Mouse (Mus musculus): ENCODE data around the gene Emb. TPM values are rescaled to one million over a fixed set of nuclear protein-coding genes. Genes with fewer than 3 reads are reported as not detected.

Emb gene
- polyA plus RNA-seq, 1 experiment from 2014 or later, result 22.0 TPM

DNA sequence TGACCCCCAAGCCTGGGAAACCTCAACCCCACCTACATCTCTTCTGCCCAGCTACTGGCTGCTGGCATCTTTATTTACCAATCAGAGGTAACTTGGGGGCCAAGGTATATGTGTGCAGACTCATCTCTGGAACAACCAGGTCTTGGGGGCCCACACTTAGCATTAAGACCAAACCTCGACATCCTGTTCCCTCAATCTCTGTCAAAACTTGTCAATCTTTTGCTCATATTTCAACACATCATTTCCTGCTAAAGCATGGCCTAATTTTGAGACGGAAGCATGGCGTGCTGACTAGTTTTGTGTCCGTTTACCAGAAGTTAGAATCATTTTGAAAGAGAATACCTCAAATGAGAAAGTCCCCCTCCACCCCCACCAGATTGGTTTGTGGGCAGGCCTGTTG lies 52.4 kb downstream of the Emb start:
- Histone ChIP-seq H3K4me1 (ENCODE audit: control insufficient read depth, insufficient read depth, low read length) (no peaks in the 10 kb centered on the region), H3K4me3 (ENCODE audit: low read depth, low read length) (no peak overlapping the region), H3K27ac (ENCODE audit: low read depth, low read length) (no peak overlapping the region), H3K4me2 (no peak overlapping the region), H3K9ac (ENCODE audit: low read depth, low read length) (no peak overlapping the region), H3K9me3 (replicated peaks; ENCODE audit: control insufficient read depth, low read length) (no peaks in the 10 kb centered on the region), H3K36me3 (ENCODE audit: control insufficient read depth, insufficient read depth, low read length) (no peaks in the 10 kb centered on the region), H3K27me3 (ENCODE audit: control insufficient read depth, insufficient read depth, low read length) (no peaks in the 10 kb centered on the region)
- ATAC-seq (replicated peaks; ENCODE audit: insufficient number of reproducible peaks, low FRiP score, low TSS enrichment), result no peak
- WGBS (ENCODE audit: insufficient replicate concordance), result 88% methylated on average over 4 of the region's 4 CpGs

- H3K9ac ChIP-seq (ENCODE audit: low read depth, low read length), result no peak overlapping the region
- no peaks in the 10 kb centered on the region for H3K4me1 ChIP-seq (ENCODE audit: control insufficient read depth, insufficient read depth, low read length)
- H3K27me3 ChIP-seq (ENCODE audit: control insufficient read depth, insufficient read depth, low read length), result no peaks in the 10 kb centered on the region
- no peaks in the 10 kb centered on the region for H3K36me3 ChIP-seq (ENCODE audit: control insufficient read depth, insufficient read depth, low read length)
- WGBS (ENCODE audit: insufficient replicate concordance), result 72% methylated on average over 2 of the region's 2 CpGs
- H3K4me3 ChIP-seq (ENCODE audit: low read depth, low read length), result no peak overlapping the region
- H3K9me3 ChIP-seq (replicated peaks; ENCODE audit: control insufficient read depth, low read length), result no peaks in the 10 kb centered on the region
- no peak overlapping the region for H3K4me2 ChIP-seq
- no peak overlapping the region for H3K27ac ChIP-seq (ENCODE audit: low read depth, low read length)
- ATAC-seq (replicated peaks; ENCODE audit: insufficient number of reproducible peaks, low FRiP score, low TSS enrichment), result no peak
Measured at GRCm38 (mm10) chr13:117266156-117266555, 57.8 kb downstream of the Emb start.

- WGBS (ENCODE audit: insufficient replicate concordance), result 94% methylated on average over 14 of the region's 14 CpGs
- H3K9ac ChIP-seq (ENCODE audit: low read depth, low read length), result no peak overlapping the region
- no peak for ATAC-seq (replicated peaks; ENCODE audit: insufficient number of reproducible peaks, low FRiP score, low TSS enrichment)
- no peak overlapping the region for H3K27ac ChIP-seq (ENCODE audit: low read depth, low read length)
- H3K9me3 ChIP-seq (replicated peaks; ENCODE audit: control insufficient read depth, low read length), result no peaks in the 10 kb centered on the region
- H3K36me3 ChIP-seq (ENCODE audit: control insufficient read depth, insufficient read depth, low read length), result no peaks in the 10 kb centered on the region
- H3K4me2 ChIP-seq, result no peak overlapping the region
- H3K4me3 ChIP-seq (ENCODE audit: low read depth, low read length), result no peak overlapping the region
- H3K4me1 ChIP-seq (ENCODE audit: control insufficient read depth, insufficient read depth, low read length), result no peaks in the 10 kb centered on the region
- H3K27me3 ChIP-seq (ENCODE audit: control insufficient read depth, insufficient read depth, low read length), result no peaks in the 10 kb centered on the region
Measured at GRCm38 (mm10) chr13:117267963-117268362, 59.6 kb downstream of the Emb start.

GRCm38 (mm10) chr13:117284036-117284435 lies 75.7 kb downstream of the Emb start:
- Histone ChIP-seq H3K4me3 (ENCODE audit: low read depth, low read length) (no peak overlapping the region), H3K4me1 (ENCODE audit: control insufficient read depth, insufficient read depth, low read length) (no peaks in the 10 kb centered on the region), H3K27ac (ENCODE audit: low read depth, low read length) (no peak overlapping the region), H3K4me2 (no peak overlapping the region), H3K9me3 (replicated peaks; ENCODE audit: control insufficient read depth, low read length) (no peaks in the 10 kb centered on the region), H3K36me3 (ENCODE audit: control insufficient read depth, insufficient read depth, low read length) (no peaks in the 10 kb centered on the region), H3K9ac (ENCODE audit: low read depth, low read length) (no peak overlapping the region), H3K27me3 (ENCODE audit: control insufficient read depth, insufficient read depth, low read length) (no peaks in the 10 kb centered on the region)
- ATAC-seq (replicated peaks; ENCODE audit: insufficient number of reproducible peaks, low FRiP score, low TSS enrichment), result no peak
- WGBS (ENCODE audit: insufficient replicate concordance), result 77% methylated on average over 4 of the region's 4 CpGs

DNA sequence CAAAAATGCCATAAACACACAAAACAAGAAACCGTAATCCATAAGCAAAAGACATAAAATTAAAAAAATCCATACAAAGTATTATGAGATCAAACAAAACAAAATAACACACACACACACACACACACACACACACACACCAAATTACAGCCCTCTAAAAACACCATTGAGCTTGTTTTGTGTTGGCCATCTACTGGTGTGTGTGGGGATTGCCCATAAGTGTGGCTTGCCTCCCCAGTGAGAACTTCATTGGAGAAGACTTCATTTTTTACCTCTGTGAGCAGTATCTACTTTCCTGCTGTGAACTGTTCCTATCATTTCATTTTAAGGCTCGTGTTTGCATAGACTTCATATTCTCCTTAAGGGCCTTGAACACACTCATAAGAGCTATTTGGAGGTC lies 78.6 kb downstream of the Emb start:
- no peaks in the 10 kb centered on the region for H3K9me3 ChIP-seq (replicated peaks; ENCODE audit: control insufficient read depth, low read length)
- H3K4me2 ChIP-seq, result no peak overlapping the region
- H3K4me1 ChIP-seq (ENCODE audit: control insufficient read depth, insufficient read depth, low read length), result no peaks in the 10 kb centered on the region
- H3K4me3 ChIP-seq (ENCODE audit: low read depth, low read length), result no peak overlapping the region
- WGBS (ENCODE audit: insufficient replicate concordance), result 92% methylated on average over 2 of the region's 2 CpGs
- no peaks in the 10 kb centered on the region for H3K27me3 ChIP-seq (ENCODE audit: control insufficient read depth, insufficient read depth, low read length)
- no peak overlapping the region for H3K9ac ChIP-seq (ENCODE audit: low read depth, low read length)
- H3K27ac ChIP-seq (ENCODE audit: low read depth, low read length), result no peak overlapping the region
- no peaks in the 10 kb centered on the region for H3K36me3 ChIP-seq (ENCODE audit: control insufficient read depth, insufficient read depth, low read length)
- ATAC-seq (replicated peaks; ENCODE audit: insufficient number of reproducible peaks, low FRiP score, low TSS enrichment), result no peak

- Histone ChIP-seq H3K36me3 (ENCODE audit: control insufficient read depth, insufficient read depth, low read length) (no peaks in the 10 kb centered on the region), H3K9ac (ENCODE audit: low read depth, low read length) (no peak overlapping the region), H3K27ac (ENCODE audit: low read depth, low read length) (no peak overlapping the region), H3K9me3 (replicated peaks; ENCODE audit: control insufficient read depth, low read length) (no peaks in the 10 kb centered on the region), H3K4me3 (ENCODE audit: low read depth, low read length) (no peak overlapping the region), H3K4me1 (ENCODE audit: control insufficient read depth, insufficient read depth, low read length) (no peaks in the 10 kb centered on the region), H3K27me3 (ENCODE audit: control insufficient read depth, insufficient read depth, low read length) (no peaks in the 10 kb centered on the region), H3K4me2 (no peak overlapping the region)
- no peak for ATAC-seq (replicated peaks; ENCODE audit: insufficient number of reproducible peaks, low FRiP score, low TSS enrichment)
- 76% methylated on average over 6 of the region's 6 CpGs for WGBS (ENCODE audit: insufficient replicate concordance)
Measured at GRCm38 (mm10) chr13:117287400-117287799, 79.1 kb downstream of the Emb start.

GRCm38 (mm10) chr13:117289494-117290270 lies 81.3 kb downstream of the Emb start:
- Histone ChIP-seq H3K27ac (ENCODE audit: low read depth, low read length) (no peak overlapping the region), H3K9ac (ENCODE audit: low read depth, low read length) (0 out of 2 replicates have a peak overlapping the region, but pooled peaks have one; percentile 6), H3K9me3 (replicated peaks; ENCODE audit: control insufficient read depth, low read length) (no peaks in the 10 kb centered on the region), H3K36me3 (ENCODE audit: control insufficient read depth, insufficient read depth, low read length) (no peaks in the 10 kb centered on the region), H3K4me3 (ENCODE audit: low read depth, low read length) (peak overlapping the region; percentile 13; the same call in 1 of the 2 replicates), H3K27me3 (ENCODE audit: control insufficient read depth, insufficient read depth, low read length) (no peaks in the 10 kb centered on the region), H3K4me2 (peak overlapping the region; percentile 25), H3K4me1 (ENCODE audit: control insufficient read depth, insufficient read depth, low read length) (no peaks in the 10 kb centered on the region)
- WGBS (ENCODE audit: insufficient replicate concordance), result 26% methylated on average over 17 of the region's 17 CpGs
- ATAC-seq (replicated peaks; ENCODE audit: insufficient number of reproducible peaks, low FRiP score, low TSS enrichment), result peak; percentile 59

GRCm38 (mm10) chr13:117311446-117312225 lies 103.3 kb downstream of the Emb start:
- Histone ChIP-seq H3K36me3 (ENCODE audit: control insufficient read depth, insufficient read depth, low read length) (no peaks in the 10 kb centered on the region), H3K27me3 (ENCODE audit: control insufficient read depth, insufficient read depth, low read length) (no peaks in the 10 kb centered on the region), H3K4me1 (ENCODE audit: control insufficient read depth, insufficient read depth, low read length) (no peaks in the 10 kb centered on the region), H3K4me2 (peak overlapping the region; percentile 41), H3K4me3 (ENCODE audit: low read depth, low read length) (no peak overlapping the region), H3K9ac (ENCODE audit: low read depth, low read length) (no peak overlapping the region), H3K27ac (ENCODE audit: low read depth, low read length) (no peak overlapping the region), H3K9me3 (replicated peaks; ENCODE audit: control insufficient read depth, low read length) (no peaks in the 10 kb centered on the region)
- peak; percentile 55; the same call in 1 of the 2 replicates for ATAC-seq (replicated peaks; ENCODE audit: insufficient number of reproducible peaks, low FRiP score, low TSS enrichment)
- 24% methylated on average over 24 of the region's 24 CpGs for WGBS (ENCODE audit: insufficient replicate concordance)
